Mouse (Mus musculus) lung, adult 2 months (tissue): Measurements from ENCODE around the gene Lrrc40. TPM values are rescaled to one million over a fixed set of nuclear protein-coding genes. Genes with fewer than 3 reads are reported as not detected.

Experiments
- DNase-seq: peaks from one replicate; pipeline ENCODE4 v3.0.0; 2022
- H3K4me1 ChIP-seq: fragments of 200-500 bp; 2 replicates; pipeline ENCODE4 v1.6.1; 2011; ENCODE audit warnings: low read length; ENCODE audit not compliant: control insufficient read depth, insufficient read depth
- H3K4me3 ChIP-seq: fragments of 200-500 bp; replicated peaks from 2 replicates; pipeline ENCODE3; 2011; ENCODE audit warnings: low read depth, mild to moderate bottlenecking, control low read depth, low read length; ENCODE audit errors: extremely low read depth
- CTCF ChIP-seq: fragments of 200-500 bp; IDR thresholded peaks from 2 replicates; pipeline ENCODE4 v1.5.1; 2011; ENCODE audit warnings: mild to moderate bottlenecking, low read length, control low read depth; ENCODE audit not compliant: insufficient read depth
- POLR2A ChIP-seq: fragments of 200-500 bp; IDR thresholded peaks from 2 replicates; pipeline ENCODE4 v1.6.1; 2011; ENCODE audit warnings: low read depth, mild to moderate bottlenecking, control low read depth, low read length, borderline replicate concordance; ENCODE audit errors: extremely low read depth
- WGBS: fragments of 180-500 bp; shearing (Covaris S2); methylation state at CpG from one replicate; pipeline ENCODE4 v1.1.7; 2018; 5-methylcytosine and 5-hydroxymethylcytosine counted together
- polyA plus RNA-seq: library from polyadenylated mRNA; depleted of rRNA; stranded (reverse); fragments of >200 nt; gene quantifications from 2 replicates; pipeline ENCODE4 v1.2.3, GENCODE M21; 2012

Lrrc40 gene
- polyA plus RNA-seq, 1 experiment, result 5.4 TPM

DNA sequence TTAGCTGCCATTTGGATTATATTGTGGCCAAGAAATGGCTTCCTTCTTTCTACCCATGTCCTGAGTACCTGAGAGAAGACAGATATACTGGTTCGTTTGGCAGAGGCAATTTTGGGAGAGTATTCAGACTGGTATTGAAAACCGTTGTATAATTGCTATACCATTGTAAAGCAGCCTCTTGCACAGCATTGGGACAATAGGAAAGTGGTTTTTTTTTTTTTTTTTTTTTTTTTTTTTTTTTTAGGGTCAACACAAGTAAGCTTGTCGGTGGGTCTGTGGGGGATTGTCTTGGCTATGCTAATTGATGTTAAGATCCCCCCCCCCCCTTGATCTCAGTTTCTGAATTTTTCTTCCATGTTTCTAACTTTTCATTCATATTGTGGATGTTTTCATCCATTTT, 1.6 kb downstream of the Lrrc40 start:
- Histone ChIP-seq H3K4me3 (no peak overlapping the region), H3K4me1 (peaks cover 3% of the 10 kb centered on the region; the same call in 1 of the 2 replicates)
- no peak for TF ChIP-seq CTCF
- no peak for TF ChIP-seq POLR2A
- no peak for DNase-seq
- 81% methylated on average over 3 of the region's 3 CpGs for WGBS

DNA sequence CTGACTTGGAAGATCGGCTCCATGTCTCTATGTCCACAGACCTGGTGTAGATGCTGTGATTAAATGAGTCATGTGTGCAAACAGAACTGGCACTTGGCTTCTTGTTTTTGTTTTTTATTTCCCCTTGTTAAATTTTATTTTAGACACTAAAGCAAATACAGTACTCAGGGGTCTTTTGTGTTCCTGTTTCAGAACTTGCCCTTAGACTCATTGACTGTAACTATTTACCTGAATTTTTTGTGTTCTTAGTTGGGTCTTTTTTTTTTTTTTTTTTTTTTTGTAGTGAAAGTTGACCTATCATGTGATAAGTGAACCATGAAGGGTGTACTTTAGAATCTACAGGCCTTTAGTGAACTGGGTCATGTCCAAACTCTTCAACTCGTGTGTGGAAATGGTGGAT, 4.3 kb downstream of the Lrrc40 start:
- DNase-seq, result no peak

GRCm38 (mm10) chr3:158049508-158049907, 13.0 kb downstream of the Lrrc40 start:
- no peak overlapping the region for H3K4me3 ChIP-seq
- DNase-seq, result no peak
- H3K4me1 ChIP-seq, result no peaks in the 10 kb centered on the region
- 85% methylated on average over 2 of the region's 2 CpGs for WGBS
- TF ChIP-seq CTCF (no peak), POLR2A (no peak)

More for the DNA sequence above, 4.3 kb downstream of the Lrrc40 start:
- WGBS, result 43% methylated on average over 2 of the region's 2 CpGs
- Histone ChIP-seq H3K4me1 (no peaks in the 10 kb centered on the region), H3K4me3 (no peak overlapping the region)
- TF ChIP-seq CTCF (no peak), POLR2A (no peak)

DNA sequence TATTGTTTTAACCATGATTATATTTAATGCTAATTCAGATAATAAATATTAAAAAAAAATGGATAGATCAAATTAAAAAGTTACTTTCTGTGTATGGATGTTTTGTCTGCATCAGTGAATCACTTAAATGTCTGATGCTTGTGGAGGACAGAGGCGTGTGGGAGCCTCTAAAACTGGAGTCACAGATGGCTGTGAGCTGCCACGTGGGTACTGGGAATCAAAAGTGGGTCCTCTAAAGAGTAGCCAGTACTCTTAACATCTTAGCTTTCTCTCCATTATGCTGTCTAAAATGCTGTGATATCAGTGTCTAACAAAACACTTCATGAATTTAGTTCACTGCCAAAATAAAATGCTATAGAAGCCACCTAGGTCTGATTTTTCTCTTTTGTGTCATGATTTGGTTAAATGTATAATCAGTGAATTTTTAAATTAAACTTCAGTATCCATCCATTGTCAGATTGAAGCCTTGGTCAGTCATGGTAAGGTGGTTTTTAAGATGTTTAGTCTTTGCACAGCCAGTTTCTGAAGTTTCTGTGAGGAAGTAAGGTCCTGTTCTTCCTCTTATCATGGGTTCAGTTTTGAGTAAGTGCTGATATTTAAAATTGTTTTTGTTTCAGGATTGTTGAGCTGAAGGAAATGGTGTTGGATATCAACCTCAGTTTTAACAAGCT, 24.3 kb downstream of the Lrrc40 start:
- TF ChIP-seq CTCF (no peak), POLR2A (no peak)
- Histone ChIP-seq H3K4me1 (no peaks in the 10 kb centered on the region), H3K4me3 (no peak overlapping the region)
- no peak for DNase-seq
- WGBS, result 82% methylated on average over 2 of the region's 2 CpGs

DNA sequence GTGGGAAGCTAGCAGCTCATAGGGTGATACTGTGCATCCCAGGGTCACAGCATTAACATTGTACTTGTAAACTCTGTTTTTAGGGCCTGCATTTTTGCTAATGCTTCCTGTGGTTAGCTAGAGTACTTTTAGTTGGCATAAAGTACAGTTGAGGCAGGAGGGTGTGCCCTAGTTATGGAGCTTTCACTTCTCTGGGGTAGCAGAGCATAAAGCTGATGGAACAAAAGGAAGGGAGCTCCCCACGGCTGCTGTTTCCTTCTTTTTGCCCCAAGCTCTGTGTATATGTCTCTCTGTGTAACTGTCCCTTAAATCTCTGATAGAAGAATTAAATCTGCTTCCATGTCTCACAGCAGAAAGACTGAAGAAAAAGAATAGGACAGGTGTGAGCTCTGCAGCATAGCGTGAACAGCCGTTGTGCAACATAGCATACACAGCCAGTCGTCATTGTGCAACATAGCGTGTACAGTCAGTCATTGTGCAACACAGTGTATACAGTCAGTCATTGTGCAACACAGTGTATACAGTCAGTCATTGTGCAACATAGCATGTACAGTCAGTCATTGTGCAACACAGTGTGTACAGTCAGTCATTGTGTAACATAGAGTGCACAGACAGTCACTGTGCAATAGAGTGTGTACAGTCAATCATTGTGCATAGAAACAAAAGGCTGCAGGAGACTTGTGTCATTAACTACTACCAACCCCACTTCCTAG, 25.5 kb downstream of the Lrrc40 start:
- DNase-seq, result no peak
- 71% methylated on average over 5 of the region's 5 CpGs for WGBS
- TF ChIP-seq CTCF, result no peak
- no peak for TF ChIP-seq POLR2A

DNA sequence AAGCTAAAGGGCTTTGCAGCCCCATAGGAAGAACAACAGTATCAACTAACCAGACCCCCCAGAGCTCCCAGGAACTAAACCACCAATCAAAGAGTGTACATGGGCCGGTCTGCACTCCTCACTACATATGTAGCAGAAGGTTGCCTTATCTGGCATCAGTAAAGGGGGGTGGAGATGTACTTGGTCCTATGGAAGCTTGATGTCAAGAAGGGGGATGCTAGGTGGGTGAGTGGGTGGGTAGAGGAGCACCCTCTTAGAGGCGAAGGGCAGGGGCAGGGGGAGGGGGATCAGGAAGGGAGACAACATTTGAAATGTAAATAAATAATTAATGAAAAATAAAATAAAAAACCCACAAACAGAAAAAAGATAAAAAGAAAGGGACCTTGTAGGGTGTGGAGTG, 28.8 kb downstream of the Lrrc40 start:
- WGBS, result 92% methylated on average over 2 of the region's 2 CpGs
- no peak overlapping the region for H3K4me3 ChIP-seq
- no peak for DNase-seq
- H3K4me1 ChIP-seq, result no peaks in the 10 kb centered on the region
- TF ChIP-seq POLR2A, result no peak
- no peak for TF ChIP-seq CTCF

More for the DNA sequence above, 25.5 kb downstream of the Lrrc40 start:
- H3K4me1 ChIP-seq, result no peaks in the 10 kb centered on the region
- no peak overlapping the region for H3K4me3 ChIP-seq

DNA sequence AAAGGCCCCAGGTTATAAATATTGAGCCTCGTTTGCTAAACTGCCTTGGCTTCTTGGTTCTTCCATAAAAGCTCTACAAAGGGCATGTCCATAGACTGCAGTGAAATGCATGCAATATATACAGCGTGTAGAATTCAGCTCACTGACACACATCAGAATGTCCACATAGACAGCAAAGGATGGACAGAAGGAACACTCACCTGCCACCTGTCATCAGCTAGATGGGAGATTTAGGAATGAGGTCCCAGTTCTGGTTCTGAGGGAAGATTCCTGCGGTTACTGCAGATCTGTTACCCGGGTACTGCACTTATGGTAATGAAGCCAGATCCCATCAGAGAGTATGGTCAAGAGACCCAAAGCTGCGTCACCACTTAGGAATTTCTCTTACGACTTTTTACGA, 31.5 kb downstream of the Lrrc40 start:
- DNase-seq, result no peak
- Histone ChIP-seq H3K4me1 (no peaks in the 10 kb centered on the region), H3K4me3 (no peak overlapping the region)
- TF ChIP-seq POLR2A (no peak), CTCF (no peak)
- WGBS, result 75% methylated on average over 7 of the region's 7 CpGs

- TF ChIP-seq POLR2A (no peak), CTCF (no peak)
- H3K4me3 ChIP-seq, result no peak overlapping the region
- WGBS, result 55% methylated on average over 9 of the region's 9 CpGs
- no peak for DNase-seq
- H3K4me1 ChIP-seq, result no peaks in the 10 kb centered on the region
Observed at GRCm38 (mm10) chr3:158068613-158069263, 32.3 kb downstream of the Lrrc40 start.

DNA sequence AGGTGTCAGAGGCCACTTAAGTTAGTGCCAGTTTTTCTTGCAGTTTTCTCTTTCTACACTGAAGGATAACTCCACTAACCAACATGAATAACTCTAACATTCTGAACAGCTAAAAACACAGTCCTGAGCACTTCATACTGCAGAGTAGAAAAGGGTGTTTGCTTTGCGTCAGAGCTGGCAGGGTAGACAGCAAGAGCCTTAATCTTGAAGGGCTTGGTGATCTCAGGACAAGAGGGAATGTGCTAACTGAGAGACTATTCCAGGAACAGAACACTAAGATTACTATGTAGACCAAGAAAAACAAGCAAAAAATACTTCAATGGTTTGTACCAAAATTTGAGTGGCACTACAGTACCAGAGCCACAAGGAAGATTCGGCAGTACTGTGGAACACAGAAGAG, 38.5 kb downstream of the Lrrc40 start:
- no peak for TF ChIP-seq CTCF
- no peak for TF ChIP-seq POLR2A
- Histone ChIP-seq H3K4me3 (no peak overlapping the region), H3K4me1 (no peaks in the 10 kb centered on the region)
- 59% methylated on average over 2 of the region's 2 CpGs for WGBS
- DNase-seq, result no peak
